Mouse (Mus musculus) skeletal muscle tissue, adult 2 months (tissue): ENCODE results near the gene 1700042G07Rik.
A peak's percentile ranks its signal among the peaks of the same experiment; 100 is the strongest.

Source experiments
- DNase-seq: peaks from one replicate; pipeline ENCODE4 v3.0.0-alpha.2; 2012; ENCODE audit warnings: low read depth, low spot score

1700042G07Rik gene

DNA sequence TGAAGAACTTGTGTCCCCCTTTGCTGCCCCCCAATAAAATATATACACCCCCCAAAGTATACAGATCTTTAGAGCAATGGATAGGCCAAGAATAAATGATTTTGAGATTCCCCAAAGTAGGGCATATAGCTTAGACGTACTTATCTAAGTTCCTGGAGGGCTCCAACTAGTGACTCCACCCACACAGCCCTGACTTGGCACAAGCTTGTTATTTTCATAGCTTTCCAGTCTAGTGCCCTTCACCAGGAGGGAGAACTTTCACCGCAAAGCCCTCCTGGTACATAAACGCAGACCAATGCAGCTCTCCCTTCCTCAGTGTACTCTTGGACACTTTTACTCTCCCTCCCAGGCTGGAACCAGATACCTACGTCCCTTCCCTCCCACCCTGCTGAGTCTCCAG is 11.0 kb upstream of the 1700042G07Rik start:
- DNase-seq: no peak

DNA sequence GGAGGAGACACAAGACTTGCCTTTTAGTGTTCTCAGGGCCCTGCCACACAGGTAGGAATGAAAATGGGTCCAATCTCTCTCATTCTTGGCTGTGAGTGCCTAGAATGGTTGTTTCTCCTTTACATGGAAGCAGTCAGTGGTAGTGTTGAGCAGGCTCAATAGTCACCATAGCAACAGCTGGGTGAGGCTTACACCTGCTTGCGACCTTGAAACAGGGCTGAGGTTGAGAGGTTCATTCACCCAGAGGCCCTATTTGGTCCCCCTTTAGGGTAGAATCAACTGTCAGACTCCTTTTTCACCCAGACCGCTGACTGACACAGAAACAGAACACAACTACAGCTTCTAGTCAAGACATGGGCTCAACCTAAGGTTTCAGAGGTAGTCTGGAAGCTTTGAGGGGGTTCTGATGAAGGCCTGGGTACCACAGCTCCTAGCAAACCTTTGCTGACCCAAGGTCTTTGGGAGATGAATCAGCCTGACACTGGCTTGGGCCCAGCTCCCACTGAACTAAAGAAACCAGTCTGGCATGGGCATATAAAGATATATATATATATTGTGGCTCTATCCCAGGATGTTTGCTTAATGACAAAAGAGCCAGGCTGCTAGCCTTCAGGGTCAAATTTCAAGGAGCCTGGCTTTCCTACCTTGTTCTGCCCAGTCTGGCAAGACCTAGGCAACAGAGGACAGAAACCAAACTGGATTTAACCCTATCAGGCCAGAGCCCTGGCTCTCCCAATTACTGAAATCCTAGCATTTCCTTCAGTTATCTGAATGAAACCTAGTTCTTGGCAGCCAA is 8.2 kb upstream of the 1700042G07Rik start:
- no peak for DNase-seq

DNA sequence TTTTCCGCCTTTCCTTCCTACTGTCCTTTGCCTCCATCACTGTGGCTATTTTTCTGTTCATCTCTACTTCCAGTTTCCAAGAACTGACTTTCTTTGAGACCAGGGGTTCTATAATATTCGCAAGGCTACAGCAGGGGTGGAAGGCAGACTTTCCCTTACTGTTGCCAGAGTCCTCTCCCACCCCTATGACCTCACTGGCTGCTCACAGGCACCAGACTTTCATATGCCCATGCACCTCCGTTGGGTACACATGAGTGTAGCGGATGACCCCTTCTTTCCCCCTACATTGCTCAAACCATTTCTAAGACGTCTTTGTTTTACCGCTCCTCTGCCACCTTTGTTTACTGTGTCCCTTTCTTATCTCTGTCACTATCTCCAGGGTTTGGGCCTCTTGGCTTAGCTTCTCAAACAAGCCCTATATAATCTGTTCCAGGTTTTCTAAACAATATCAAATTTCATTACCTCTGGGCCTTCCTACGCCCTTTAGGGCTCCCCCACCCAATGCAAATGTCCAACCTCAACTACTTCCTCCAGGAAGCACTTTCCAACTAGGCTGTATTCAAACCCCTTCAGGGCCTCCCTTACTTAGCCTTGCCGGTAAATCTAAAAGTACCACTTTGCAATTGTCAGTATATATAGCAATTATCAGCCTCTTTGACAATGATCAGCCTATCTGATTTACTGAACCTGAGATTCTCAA is 7.3 kb upstream of the 1700042G07Rik start:
- no peak for DNase-seq

DNA sequence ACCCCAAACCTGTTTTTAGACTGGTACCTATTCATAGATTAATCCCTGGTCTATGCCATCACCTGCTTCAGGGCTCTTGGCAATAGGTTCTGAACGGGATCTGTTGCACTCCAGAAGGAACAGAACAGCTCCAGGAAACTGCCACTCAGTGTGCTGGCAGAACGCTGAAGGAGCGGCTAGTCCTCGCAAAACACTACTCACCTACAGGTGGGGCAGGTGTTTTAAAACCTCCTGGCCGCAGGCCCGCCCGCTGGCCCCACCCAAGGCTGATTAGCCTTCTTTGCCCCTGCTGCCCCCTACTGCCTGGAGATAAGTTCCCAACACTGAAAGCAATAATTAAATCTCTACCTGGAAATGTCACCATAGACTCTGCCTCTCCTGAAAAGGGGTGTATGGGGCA is 5.8 kb upstream of the 1700042G07Rik start, which contains the start of gene Tspan1:
TSS of gene Tspan1 (minus strand) at position 198 of the 400 bp plus-strand sequence.
- DNase-seq: no peak

DNA sequence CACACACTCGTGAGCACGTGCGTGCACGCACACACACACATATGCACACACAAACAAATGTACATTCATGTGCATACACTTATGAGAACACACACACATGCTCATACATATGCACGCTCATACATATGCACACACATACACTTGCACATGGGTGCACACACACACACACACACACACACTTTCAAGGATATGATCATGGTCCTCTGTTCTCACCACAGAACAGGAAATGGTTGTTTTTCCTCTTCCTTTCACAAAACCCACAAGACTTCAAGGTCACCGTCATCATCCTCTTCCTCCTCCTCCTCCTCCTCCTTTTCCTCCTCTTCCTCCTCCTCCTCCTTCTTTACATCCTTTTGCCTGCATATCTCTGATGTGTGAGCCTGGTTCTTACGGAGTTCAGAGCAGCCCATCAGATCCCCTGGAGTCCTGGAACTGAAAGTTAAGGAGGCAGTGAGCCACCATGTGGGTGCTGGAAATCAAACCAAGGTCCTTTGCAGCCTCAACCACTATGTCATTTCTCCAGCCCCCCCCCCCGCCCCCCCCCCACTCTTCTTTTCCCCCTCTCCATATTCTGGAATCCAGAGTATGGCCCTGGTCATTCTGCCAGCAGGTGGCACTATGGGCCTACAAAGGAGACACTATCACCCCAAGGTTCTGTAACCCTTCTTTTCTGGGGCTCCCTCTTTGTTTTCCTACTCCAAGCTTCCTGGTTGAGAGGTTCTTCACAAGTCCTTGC is 4.4 kb upstream of the 1700042G07Rik start:
- no peak for DNase-seq

DNA sequence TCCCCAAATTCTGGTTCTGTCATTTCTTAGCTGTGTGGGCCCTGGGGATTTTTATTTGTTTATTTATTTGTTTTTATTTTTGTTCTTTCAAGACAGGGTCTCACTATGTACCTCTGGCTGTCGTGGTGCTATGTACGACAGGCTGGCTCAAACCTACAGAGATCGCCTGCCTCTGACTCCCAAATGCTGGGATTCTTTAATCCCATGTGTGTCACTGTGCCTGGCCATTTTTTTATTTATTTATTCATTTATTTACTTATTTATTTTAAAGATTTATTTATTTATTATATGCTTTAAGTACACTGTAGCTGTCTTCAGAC is 3.9 kb upstream of the 1700042G07Rik start:
- no peak for DNase-seq

DNA sequence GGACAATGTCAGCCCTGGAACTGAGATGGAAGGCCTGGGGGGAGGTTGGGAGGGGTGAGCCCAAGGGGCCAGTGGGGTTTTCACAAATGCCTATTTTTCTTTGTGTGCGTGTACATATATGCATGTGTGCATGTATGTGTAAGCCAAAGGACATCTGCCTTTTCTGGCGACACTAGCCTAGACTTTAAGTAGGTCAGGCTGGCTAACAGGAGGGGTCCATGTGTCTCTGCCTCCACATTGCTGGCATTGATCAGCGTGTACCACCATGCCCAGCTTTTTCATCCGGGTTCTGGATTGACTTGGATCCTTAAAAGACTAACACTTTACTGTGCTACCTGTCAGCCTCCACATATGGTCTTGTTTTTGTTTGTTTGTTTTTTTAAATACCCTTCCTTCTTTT is 580 bp downstream of the 1700042G07Rik start:
- DNase-seq: no peak

DNA sequence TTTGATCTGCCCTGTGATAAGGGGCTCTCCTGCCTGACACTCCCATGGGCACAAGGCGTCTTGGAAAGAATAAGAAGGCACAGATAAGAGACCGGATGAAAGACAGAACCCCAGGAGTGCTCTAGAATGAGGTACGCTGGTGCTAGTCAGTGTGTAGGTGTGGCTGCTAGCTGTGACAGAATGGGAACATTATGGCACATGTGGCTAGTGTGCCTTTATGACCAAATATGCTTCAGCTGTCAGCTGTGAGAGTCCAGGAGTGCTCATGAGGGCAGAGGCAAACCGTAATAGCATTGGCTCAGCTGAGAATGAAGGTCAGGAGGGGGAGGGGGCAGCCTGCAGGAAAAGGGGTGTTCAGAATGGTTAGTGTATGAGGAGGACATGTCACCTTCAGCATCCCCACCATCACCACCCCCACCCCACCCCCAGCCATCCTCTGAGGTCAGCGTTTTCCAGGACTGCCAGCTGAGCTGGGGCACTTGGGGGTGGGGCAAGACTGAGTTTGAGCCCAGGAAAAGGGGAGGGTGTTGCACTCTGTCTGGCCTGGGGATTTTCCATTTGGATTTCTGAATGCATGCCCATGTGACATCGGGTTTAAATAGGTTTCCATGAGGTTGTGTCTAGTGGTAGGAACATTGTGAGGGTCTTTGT is 1.4 kb downstream of the 1700042G07Rik start:
- DNase-seq: no peak

DNA sequence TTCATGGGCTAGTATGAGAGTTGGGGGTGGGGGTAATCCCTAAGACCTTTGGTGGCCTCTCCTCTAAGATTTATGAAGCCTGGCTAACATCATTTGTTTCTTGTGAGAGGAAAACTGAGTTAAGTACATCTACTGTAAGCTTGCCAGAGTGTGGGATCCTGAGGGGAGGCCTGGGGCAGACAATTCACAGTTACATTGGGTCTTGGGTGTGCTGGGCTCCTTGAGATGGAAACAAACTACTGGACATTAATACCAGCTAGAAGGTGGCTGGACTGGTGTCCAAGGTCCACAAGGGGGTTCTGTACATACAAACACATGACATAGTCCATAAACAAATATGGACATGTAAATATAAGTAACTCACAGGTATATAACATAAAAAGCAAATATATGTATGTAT is 2.0 kb downstream of the 1700042G07Rik start:
- no peak for DNase-seq

DNA sequence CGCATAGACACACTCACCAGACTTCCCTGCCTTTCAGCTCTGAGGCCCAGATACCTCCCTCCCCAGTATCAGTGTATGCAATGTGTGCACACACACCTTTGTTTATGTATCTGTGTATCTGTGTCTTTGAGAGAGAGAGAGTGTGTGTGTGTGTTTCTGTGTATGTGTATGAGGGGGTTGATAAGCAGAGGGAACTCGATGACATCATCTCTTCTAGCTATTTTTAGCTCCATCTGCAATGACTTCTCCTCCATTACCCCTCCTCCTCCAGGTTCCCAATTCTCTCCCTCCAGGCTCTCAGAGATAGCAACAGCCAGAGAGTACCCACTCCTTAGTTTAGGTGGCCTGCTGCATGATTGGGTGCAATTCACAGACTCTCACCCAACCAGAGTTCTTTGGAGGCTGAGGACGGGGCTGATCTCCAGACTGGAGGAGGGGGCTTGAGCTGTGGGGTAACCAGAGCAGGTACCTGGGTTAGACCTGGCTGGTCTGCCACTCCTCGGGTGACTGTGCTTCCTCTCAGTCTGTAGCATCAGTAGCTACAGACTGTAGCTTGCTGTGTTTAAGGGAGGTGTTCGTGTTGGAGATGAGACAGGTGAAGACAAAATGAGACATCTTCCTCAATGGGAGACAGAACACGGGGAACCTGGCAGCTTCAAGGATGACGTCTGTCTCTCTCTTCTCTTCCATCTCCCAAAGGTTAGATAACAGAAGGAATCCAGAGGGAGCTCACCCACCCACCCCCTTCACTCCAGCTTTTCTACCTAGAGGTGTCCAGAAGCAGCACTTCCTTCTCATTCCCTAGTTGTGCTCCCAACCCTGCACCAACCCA is 2.8 kb downstream of the 1700042G07Rik start:
- no peak for DNase-seq

DNA sequence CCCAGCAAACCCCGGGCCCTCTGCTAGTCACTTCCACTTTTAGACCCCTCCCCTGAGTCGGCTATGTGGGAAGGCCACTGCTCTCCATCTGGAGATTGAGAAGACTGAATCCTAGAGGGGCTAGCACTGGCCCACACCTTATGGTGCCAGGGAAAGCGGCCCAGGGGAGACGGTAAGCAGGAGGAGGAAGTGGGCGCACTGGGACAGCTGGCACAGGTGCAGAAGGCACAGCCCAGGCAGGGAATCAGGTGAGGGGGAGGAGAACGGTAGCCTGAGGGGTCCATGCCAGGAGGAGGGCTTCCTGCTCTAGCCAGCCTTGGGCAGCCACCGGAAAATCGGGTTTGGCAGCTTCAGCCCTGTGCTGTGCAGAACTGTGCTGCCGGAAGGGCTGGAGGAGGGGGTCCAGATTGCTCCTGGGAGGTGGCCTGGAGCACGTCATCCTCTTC is 3.4 kb downstream of the 1700042G07Rik start:
- DNase-seq: no peak

DNA sequence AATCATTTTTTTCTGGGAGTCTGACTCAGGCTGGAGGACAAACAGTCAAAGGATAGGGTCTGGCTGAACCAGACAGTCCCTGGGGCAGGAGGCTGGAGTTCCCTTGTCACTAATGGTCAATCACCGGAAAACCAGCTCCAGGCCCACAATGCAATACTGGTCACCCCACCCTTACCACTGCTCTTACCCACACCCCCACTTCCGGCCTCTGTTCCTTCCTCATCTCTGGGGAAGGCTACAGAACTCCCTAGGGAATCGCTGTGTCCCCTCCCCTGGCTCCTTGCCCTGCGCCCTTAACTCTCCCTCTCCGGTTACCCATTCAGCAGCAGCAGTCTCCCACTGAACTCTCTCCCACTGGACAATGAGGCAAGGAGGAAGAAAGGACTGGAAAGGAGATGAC is 4.0 kb downstream of the 1700042G07Rik start:
- DNase-seq: peak; percentile 73

DNA sequence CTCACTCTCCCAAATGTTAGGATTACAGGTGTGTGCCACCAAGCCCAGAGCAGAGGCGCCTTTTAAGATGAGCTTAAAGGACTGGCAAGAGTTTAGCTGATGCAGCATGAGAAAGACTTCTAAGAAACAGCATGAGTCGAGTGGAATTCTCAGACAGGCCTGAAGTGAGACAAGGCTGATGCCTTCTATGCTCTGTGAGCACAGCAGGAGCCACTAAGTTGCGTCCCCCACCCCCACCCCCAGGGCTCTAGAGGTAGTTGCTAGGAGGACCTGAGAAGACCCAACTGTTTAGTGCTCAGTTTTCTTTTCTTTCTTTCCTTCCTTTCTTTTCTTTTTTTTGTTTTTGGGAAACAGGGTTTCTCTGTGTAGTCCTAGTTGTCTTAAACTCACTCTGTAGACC is 8.9 kb downstream of the 1700042G07Rik start:
- no peak for DNase-seq

DNA sequence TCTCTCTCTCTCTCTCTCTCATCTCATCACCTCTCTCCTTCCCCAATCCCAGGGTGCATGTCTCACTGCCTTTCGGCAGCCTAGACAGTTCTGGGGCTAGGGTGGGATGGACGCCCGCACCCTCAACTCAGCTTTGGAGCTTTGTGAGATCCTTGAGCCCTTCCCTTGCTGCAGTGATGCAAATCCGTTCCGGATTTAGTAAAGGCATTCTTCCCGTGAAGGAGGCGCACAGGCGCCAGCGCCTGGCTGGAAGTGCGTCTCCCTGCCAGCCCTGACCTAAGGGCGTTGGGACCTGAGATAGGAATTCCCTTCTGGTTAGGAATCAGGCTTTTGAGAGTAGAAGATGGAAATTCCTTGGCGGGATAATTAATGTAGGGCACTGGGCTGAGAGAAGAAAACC is 9.6 kb downstream of the 1700042G07Rik start:
- DNase-seq: no peak

DNA sequence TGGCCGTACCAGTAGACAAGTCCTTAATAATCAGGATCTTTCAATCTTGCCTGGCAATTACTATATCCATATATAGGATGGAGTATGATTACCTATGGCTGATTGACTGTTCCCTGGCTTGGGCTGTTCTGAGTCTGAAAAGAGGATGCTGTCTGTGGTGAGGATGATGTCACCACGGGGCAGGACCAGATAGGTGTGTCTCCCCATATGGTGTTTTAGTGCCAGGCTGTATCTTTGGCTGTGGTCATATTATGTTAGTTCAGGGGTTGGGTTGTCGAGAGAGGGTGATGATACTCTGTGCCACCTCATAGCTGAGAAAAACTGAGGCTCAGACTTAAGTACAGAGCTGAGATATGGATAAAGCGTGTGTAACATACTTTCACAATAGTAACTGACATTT is 11.9 kb downstream of the 1700042G07Rik start:
- no peak for DNase-seq

DNA sequence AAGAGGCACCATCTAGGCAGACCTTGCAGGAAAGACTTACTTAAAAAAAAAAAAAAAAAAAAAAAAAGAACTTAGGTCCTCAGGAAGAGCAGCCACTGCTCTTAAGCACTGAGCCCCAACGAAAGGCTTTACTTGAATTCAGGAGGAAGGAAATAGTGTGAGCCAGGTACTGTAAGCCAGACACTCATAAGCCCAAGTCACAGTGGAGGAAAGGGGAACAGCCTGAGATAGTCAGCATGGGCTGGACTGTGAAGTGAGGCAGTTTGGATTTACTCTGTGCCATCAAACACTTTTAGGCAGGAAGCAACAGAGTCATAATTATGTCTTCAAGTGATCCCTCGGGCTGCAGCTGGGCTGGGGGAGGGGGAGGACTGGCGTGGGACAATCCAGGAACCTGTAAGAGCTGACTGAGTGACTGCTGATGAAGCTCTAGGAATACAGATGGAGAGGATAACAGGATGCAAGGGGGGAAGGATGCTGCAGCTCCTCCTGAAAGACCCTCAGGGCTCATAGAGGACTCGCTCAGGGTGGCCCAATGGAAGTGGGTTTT is 19.2 kb downstream of the 1700042G07Rik start:
- no peak for DNase-seq

DNA sequence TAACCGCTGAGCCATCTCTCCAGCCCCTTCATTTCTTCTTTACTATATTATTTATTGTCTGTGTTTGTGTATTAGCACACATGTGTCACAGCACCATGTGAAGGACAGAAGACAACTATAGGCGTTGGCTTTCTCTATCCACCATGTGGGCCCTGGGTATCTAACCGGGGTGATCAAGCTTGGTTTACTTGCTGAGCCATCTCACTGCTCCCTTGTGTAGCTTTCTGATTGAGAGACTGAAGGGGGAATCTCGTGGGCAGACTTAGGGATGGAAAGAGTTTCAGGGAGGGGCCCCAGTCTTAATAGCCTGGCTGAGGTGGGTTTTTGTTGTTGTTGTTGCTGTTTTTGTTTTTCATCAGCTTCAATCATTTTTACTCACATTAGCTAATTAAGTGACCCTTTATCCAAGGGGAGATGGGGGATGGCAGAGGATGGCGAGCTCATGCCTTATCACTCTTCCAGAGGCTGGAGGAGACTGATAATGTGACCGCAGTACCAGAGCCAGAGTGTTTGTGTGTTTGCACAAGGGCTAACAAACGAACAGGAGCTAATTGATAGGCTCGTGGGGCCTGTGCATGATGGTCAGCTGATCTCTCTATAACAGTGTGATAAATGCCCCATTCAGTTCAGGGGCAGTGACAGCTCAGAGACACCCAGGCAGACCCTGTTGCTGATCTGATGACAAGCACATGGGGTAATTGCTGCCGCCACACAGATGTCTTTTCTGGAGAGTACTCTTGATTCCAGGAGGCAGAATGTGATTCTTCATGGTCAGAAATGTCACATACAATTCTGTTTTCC is 20.6 kb downstream of the 1700042G07Rik start:
- DNase-seq: no peak

DNA sequence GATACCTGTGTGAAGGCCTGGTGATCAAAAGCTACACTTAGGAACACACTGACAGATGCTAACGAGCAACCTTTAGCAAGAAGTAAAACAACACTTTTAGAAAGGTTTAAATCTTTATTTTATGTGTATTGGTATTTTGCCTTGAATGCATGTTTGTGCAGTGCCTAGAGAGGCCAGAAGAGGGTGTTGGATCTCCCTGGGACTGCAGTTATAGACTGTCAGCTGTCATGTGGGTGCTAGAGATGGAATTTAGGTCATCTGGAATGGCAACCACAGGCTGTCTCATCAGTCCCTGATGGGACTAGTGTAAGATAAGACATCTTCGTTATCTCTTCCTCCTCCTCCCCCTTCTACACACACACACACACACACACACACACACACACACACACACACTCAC is 25.2 kb downstream of the 1700042G07Rik start:
- peak; percentile 32 for DNase-seq

DNA sequence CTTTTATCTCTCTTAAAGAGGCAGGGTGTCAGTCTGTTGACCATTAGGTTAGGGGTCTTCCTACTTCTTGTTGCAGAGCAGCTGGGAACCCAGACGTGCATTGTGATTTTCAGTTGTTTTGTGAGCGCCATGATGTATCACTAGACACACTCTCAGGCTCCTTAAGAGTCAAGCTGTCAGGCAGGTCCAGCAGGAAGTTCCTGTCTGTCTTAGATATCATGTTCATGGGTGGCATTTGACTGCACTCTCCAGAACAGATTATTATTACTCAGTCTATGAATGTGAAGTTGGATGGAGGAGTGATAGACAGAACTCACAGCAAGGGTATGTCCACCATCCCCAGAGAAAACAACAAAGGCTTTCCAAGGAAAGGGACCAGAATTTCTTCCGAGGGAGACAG is 31.2 kb downstream of the 1700042G07Rik start:
- DNase-seq: no peak

DNA sequence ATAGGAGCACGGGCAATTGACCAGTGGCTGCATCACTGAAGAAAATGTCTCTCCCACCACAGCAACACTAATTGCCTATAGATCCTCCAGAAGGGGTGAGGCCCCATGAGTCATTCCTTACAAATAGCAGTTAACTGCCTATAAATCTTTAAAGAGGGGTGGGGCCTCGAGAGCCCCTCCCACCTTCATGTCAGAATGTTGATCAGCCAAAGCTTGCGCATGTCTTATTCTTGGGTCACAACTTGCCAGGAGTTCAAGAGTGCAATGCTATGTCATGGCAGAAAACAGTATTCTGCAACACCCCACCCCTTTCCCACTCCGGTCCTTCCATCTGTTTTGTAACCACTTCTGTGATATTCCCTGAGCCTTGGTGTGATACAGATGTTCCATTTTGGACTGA is 33.4 kb downstream of the 1700042G07Rik start:
- DNase-seq: no peak
